Mouse (Mus musculus) midbrain, embryonic 13.5 days (tissue): ENCODE data around the gene Smad6. TPM values are rescaled to one million over a fixed set of nuclear protein-coding genes. Genes with fewer than 3 reads are reported as not detected.

Source experiments
- ATAC-seq: fragments of 200-750 bp; cut with Nextera tagmentation; 2 replicates; pipeline ENCODE4 v1.8.0; 2017; ENCODE audit warnings: mild to moderate bottlenecking, moderate TSS enrichment, moderate library complexity
- H3K27ac ChIP-seq: fragments of 300-500 bp; sonication (generic); 2 replicates; pipeline ENCODE4 v1.5.1; 2015; ENCODE audit warnings: inconsistent platforms, mild to moderate bottlenecking, moderate library complexity
- H3K27me3 ChIP-seq: fragments of 300-500 bp; sonication (generic); 2 replicates; pipeline ENCODE4 v1.6.1; 2015; ENCODE audit warnings: mild to moderate bottlenecking, inconsistent platforms
- H3K36me3 ChIP-seq: fragments of 300-500 bp; sonication (generic); 2 replicates; pipeline ENCODE4 v1.6.1; 2015; ENCODE audit warnings: mild to moderate bottlenecking, inconsistent platforms
- H3K4me1 ChIP-seq: fragments of 300-500 bp; sonication (generic); replicated peaks from 2 replicates; pipeline ENCODE4 v1.6.1; 2015; ENCODE audit warnings: inconsistent platforms
- H3K4me2 ChIP-seq: fragments of 300-500 bp; sonication (generic); replicated peaks from 2 replicates; pipeline ENCODE4 v1.6.1; 2015; ENCODE audit warnings: moderate library complexity, mild to moderate bottlenecking, inconsistent platforms
- H3K4me3 ChIP-seq: fragments of 300-500 bp; sonication (generic); replicated peaks from 2 replicates; pipeline ENCODE4 v1.5.1; 2015; ENCODE audit warnings: mild to moderate bottlenecking, inconsistent platforms
- H3K9ac ChIP-seq: fragments of 300-500 bp; sonication (generic); replicated peaks from 2 replicates; pipeline ENCODE4 v1.6.1; 2015; ENCODE audit warnings: mild to moderate bottlenecking, inconsistent platforms
- H3K9me3 ChIP-seq: fragments of 300-500 bp; sonication (generic); 2 replicates; pipeline ENCODE4 v1.6.1; 2016; ENCODE audit warnings: mild to moderate bottlenecking, inconsistent platforms
- WGBS: fragments of 180-500 bp; shearing (Covaris S2); methylation state at CpG from one replicate; pipeline ENCODE4 v1.1.7; 2015; 5-methylcytosine and 5-hydroxymethylcytosine counted together
- polyA plus RNA-seq: library from polyadenylated mRNA; unstranded; fragments of >200 nt; fragmentation: Nextera tagmentation; extraction: Ambion mirVana; gene quantifications from 2 replicates; pipeline ENCODE4 v1.2.1, GENCODE M21; 2015

The Smad6 gene
- polyA plus RNA-seq, 1 experiment from 2014 or later, result 2.4 TPM

- Histone ChIP-seq H3K9me3 (no peaks in the 10 kb centered on the region), H3K4me3 (no peak overlapping the region), H3K36me3 (no peaks in the 10 kb centered on the region; the same call in 1 of the 2 replicates), H3K27ac (no peak overlapping the region), H3K27me3 (no peaks in the 10 kb centered on the region), H3K9ac (peak overlapping the region; percentile 8; the same call in 1 of the 2 replicates), H3K4me2 (peak overlapping the region; percentile 10; the same call in 1 of the 2 replicates), H3K4me1 (peaks cover 38% of the 10 kb centered on the region)
- ATAC-seq, result peak; percentile 28; the same call in 1 of the 2 replicates
- WGBS, result 8% methylated on average over 18 of the region's 18 CpGs
These were observed 41.4 kb downstream of the Smad6 start for GRCm38 (mm10) chr9:63980179-63981086.

DNA sequence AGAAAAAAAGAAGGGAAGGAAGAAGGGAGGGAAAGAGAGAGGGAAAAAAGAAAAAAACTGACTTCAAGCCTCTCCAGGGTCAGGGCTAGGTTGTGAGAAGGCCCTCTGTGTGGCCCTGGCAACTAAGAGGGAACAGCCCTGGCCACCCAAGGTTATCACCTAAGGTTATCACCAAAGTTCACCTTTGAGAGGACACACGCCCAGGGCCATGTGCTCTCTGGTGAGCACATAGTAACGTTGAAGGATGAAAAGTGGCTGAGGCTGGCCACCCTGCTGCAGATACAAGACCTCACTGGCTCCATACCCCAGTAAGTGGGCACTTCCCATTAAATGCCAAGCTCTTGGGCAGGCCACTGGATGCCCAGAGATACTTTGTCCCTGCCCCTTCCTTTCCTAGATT is 42.6 kb downstream of the Smad6 start:
- H3K27me3 ChIP-seq, result no peaks in the 10 kb centered on the region
- no peak for ATAC-seq
- H3K36me3 ChIP-seq, result no peaks in the 10 kb centered on the region; the same call in 1 of the 2 replicates
- no peak overlapping the region for H3K4me2 ChIP-seq
- 80% methylated on average over 2 of the region's 2 CpGs for WGBS
- H3K4me1 ChIP-seq, result peaks cover 41% of the 10 kb centered on the region
- no peaks in the 10 kb centered on the region for H3K9me3 ChIP-seq
- H3K27ac ChIP-seq, result no peak overlapping the region
- no peak overlapping the region for H3K4me3 ChIP-seq
- H3K9ac ChIP-seq, result no peak overlapping the region

DNA sequence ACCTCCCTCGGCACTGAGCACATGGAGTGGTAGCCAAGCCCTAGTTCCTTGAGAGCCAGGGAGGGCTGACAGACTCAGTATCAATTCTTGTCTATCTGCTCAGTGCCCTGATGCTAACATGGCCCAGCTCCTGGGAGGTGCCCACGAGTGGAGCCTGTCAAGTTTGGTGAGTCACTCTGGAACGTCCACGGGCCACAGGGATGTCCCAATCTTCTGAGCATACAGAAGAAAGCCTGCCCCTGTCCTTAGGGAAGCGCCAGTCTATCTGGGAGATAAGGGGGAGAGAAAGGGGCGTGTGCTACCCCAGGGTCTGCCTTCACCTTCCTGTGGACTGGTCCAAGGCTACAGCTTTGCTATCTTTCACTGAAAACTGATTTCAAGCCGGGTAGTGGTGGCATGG is 43.2 kb downstream of the Smad6 start:
- 82% methylated on average over 7 of the region's 7 CpGs for WGBS

DNA sequence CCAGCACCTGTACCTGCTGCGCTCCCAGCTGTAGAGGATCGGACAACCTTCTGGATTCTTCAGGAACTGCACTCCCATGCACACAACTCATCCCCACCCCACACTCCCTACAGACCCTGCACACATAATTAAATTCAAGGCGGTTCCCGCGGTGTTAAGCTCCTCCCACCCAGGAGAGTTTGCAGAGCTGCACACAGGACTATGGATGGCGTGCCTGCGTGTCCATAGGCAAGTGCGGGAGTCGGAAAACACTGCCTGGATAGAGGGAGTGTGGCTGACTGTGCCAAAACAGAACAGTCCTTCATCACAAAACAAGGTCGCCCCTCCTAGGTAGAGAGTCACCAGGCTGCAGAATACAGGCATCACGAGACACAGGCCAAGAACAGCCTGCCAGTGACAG is 45.9 kb downstream of the Smad6 start:
- Histone ChIP-seq H3K36me3 (no peaks in the 10 kb centered on the region), H3K27me3 (no peaks in the 10 kb centered on the region), H3K27ac (no peak overlapping the region), H3K9ac (no peak overlapping the region), H3K4me2 (peak overlapping the region; percentile 16; the same call in 1 of the 2 replicates), H3K4me1 (peaks cover 44% of the 10 kb centered on the region), H3K9me3 (no peaks in the 10 kb centered on the region), H3K4me3 (no peak overlapping the region)
- ATAC-seq, result peak; percentile 66
- WGBS, result 16% methylated on average over 11 of the region's 11 CpGs

More for the DNA sequence above, 43.2 kb downstream of the Smad6 start:
- no peak overlapping the region for H3K4me2 ChIP-seq
- H3K27ac ChIP-seq, result no peak overlapping the region
- no peaks in the 10 kb centered on the region for H3K27me3 ChIP-seq
- ATAC-seq, result no peak
- no peak overlapping the region for H3K4me3 ChIP-seq
- no peaks in the 10 kb centered on the region; the same call in 1 of the 2 replicates for H3K36me3 ChIP-seq
- H3K4me1 ChIP-seq, result peaks cover 41% of the 10 kb centered on the region
- no peak overlapping the region for H3K9ac ChIP-seq
- no peaks in the 10 kb centered on the region for H3K9me3 ChIP-seq

DNA sequence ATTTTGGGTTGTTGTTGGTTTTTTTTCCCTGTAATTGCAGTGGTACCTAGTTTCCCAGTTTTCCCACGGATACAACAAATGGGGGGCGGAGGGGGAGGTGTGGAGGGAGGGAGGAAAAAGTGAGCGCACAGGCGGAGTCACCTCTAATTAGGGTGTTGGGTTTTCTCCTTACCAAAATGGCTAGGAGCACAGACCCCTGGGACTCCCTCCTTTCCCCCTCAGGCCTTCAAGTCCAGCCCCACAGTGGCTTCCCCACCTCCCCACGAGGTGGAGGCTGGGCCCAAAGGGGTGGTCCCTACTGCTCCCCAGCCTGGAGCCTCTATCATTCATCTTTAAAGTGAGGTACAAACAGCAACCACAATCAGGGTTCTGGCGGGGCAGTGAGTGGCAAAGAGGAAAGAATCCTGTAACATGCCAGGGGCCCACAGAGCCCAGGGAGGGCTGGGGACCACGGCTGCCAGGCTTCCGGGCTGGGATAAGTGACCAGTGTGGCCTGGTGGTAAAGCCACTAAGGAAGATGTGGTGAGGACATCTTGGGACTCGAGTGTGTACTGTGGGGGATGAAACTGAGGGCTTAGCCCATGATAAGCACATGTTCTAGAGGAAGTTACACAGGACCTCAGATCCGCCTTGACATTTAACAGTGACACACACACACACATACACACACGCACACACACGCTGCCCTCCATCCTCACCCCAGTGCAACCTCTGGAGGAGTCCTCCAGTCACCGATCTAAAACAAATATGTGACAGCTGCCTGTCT is 47.4 kb downstream of the Smad6 start:
- Histone ChIP-seq H3K4me3 (no peak overlapping the region), H3K9ac (no peak overlapping the region), H3K9me3 (no peaks in the 10 kb centered on the region), H3K4me2 (no peak overlapping the region), H3K4me1 (peaks cover 31% of the 10 kb centered on the region), H3K27me3 (no peaks in the 10 kb centered on the region), H3K27ac (0 out of 2 replicates have a peak overlapping the region, but pooled peaks have one; percentile 0), H3K36me3 (no peaks in the 10 kb centered on the region)
- 61% methylated on average over 13 of the region's 13 CpGs for WGBS
- ATAC-seq, result no peak

DNA sequence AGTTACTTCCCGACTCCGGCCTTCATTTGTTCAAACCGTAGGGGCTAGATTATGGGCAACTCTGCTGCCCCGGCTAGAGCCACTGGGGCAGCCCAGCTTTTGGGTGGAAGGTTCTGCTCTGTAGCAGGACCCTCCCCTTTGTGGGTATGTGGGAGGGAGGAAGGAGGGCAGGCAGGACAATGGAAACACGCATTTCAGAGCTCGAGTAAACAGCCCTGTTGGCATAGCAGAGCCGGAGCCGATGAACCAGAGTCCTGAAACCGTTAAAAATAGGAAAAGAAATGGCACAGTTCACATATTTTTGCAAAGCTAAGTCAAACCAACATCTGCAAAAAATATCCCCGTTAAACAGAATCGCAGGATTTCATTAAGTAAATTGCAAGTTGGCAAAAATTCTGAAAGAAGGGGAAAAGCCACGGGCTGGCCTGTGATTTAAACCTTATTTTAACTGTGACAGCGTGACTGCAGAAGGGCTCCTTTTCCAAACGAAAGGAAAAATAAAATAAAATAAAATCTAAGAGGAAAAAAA is 48.1 kb downstream of the Smad6 start:
- H3K9me3 ChIP-seq, result no peaks in the 10 kb centered on the region
- ATAC-seq, result no peak
- H3K4me3 ChIP-seq, result no peak overlapping the region
- 49% methylated on average over 14 of the region's 14 CpGs for WGBS
- no peak overlapping the region for H3K27ac ChIP-seq
- H3K4me2 ChIP-seq, result no peak overlapping the region
- peaks cover 36% of the 10 kb centered on the region for H3K4me1 ChIP-seq
- H3K36me3 ChIP-seq, result no peaks in the 10 kb centered on the region
- no peaks in the 10 kb centered on the region for H3K27me3 ChIP-seq
- no peak overlapping the region for H3K9ac ChIP-seq

GRCm38 (mm10) chr9:63972576-63973290 is 49.1 kb downstream of the Smad6 start:
- no peak for ATAC-seq
- H3K4me1 ChIP-seq, result peaks cover 43% of the 10 kb centered on the region
- no peak overlapping the region for H3K4me3 ChIP-seq
- H3K36me3 ChIP-seq, result no peaks in the 10 kb centered on the region
- H3K4me2 ChIP-seq, result no peak overlapping the region
- H3K27ac ChIP-seq, result no peak overlapping the region
- WGBS, result 94% methylated on average over 11 of the region's 11 CpGs
- H3K9me3 ChIP-seq, result no peaks in the 10 kb centered on the region
- H3K27me3 ChIP-seq, result no peaks in the 10 kb centered on the region
- no peak overlapping the region for H3K9ac ChIP-seq

GRCm38 (mm10) chr9:63971557-63971956 is 50.3 kb downstream of the Smad6 start:
- H3K4me3 ChIP-seq, result no peak overlapping the region
- ATAC-seq, result no peak
- peaks cover 42% of the 10 kb centered on the region for H3K4me1 ChIP-seq
- H3K4me2 ChIP-seq, result no peak overlapping the region
- H3K9ac ChIP-seq, result no peak overlapping the region
- WGBS, result 77% methylated on average over 4 of the region's 4 CpGs
- H3K9me3 ChIP-seq, result no peaks in the 10 kb centered on the region
- no peaks in the 10 kb centered on the region for H3K27me3 ChIP-seq
- H3K27ac ChIP-seq, result no peak overlapping the region
- no peaks in the 10 kb centered on the region for H3K36me3 ChIP-seq

GRCm38 (mm10) chr9:63970836-63971235 is 51.0 kb downstream of the Smad6 start:
- Histone ChIP-seq H3K27me3 (no peaks in the 10 kb centered on the region), H3K27ac (no peak overlapping the region), H3K9ac (no peak overlapping the region), H3K4me2 (no peak overlapping the region), H3K36me3 (no peaks in the 10 kb centered on the region), H3K4me1 (peaks cover 36% of the 10 kb centered on the region), H3K4me3 (no peak overlapping the region), H3K9me3 (no peaks in the 10 kb centered on the region)
- ATAC-seq, result no peak
- WGBS, result 73% methylated on average over 6 of the region's 6 CpGs

DNA sequence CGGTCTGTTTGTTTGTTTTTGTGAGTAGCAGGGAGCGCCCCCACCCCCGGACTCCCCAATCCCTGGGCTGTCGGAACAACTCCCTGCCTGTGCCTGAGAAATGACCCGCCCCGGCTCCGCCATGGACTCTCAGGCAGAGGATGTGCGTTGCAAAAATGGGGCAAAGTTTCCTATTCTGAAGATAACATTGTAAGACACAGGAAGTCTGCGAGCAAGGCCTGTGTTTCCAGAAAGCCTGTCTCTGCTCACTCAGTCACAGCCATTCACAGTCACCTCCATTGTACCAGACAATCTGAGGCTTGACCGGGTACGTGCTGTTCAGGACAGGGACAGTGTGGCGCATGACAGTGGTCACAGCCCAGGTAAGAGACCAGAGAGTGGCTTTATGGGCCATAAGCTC is 51.5 kb downstream of the Smad6 start:
- no peak overlapping the region for H3K4me2 ChIP-seq
- no peaks in the 10 kb centered on the region for H3K36me3 ChIP-seq
- H3K4me1 ChIP-seq, result peaks cover 39% of the 10 kb centered on the region
- H3K27ac ChIP-seq, result no peak overlapping the region
- WGBS, result 77% methylated on average over 12 of the region's 12 CpGs
- H3K9me3 ChIP-seq, result no peaks in the 10 kb centered on the region
- no peak overlapping the region for H3K4me3 ChIP-seq
- ATAC-seq, result no peak
- H3K9ac ChIP-seq, result no peak overlapping the region
- H3K27me3 ChIP-seq, result no peaks in the 10 kb centered on the region

- Histone ChIP-seq H3K27ac (no peak overlapping the region), H3K4me3 (no peak overlapping the region), H3K27me3 (no peaks in the 10 kb centered on the region), H3K4me2 (no peak overlapping the region), H3K36me3 (no peaks in the 10 kb centered on the region), H3K9me3 (no peaks in the 10 kb centered on the region), H3K4me1 (peaks cover 42% of the 10 kb centered on the region), H3K9ac (no peak overlapping the region)
- 88% methylated on average over 10 of the region's 10 CpGs for WGBS
- no peak for ATAC-seq
These were observed 52.4 kb downstream of the Smad6 start for GRCm38 (mm10) chr9:63969467-63969866.
